Mouse (Mus musculus): ENCODE measurements around the gene Slc11a2.
"Not testable (repeated sequence)": the region's sequence is repeated elsewhere in the genome, so short reads cannot be mapped to it uniquely, and the experiment has no call there.

Slc11a2 gene

GRCm38 (mm10) chr15:100351501-100352060 lies 73.3 kb downstream of the Slc11a2 start:
- DNase-seq (ENCODE audit: low spot score), result no peak

- DNase-seq (ENCODE audit: low spot score), result no peak
Measured at GRCm38 (mm10) chr15:100349496-100349895, 75.4 kb downstream of the Slc11a2 start.

GRCm38 (mm10) chr15:100346761-100347160 lies 78.1 kb downstream of the Slc11a2 start:
- no peak for DNase-seq (ENCODE audit: low spot score)

GRCm38 (mm10) chr15:100345484-100345883 lies 79.4 kb downstream of the Slc11a2 start:
- no peak for DNase-seq (ENCODE audit: low spot score)

GRCm38 (mm10) chr15:100341314-100341980 lies 83.4 kb downstream of the Slc11a2 start:
- DNase-seq (ENCODE audit: low spot score), result not testable (repeated sequence)
